Mouse (Mus musculus) monocyte, adult 5-6 weeks (primary cell): ENCODE results near the gene Ptpdc1. TPM values are rescaled to one million over a fixed set of nuclear protein-coding genes. Genes with fewer than 3 reads are reported as not detected.
A peak's percentile ranks its signal among the peaks of the same experiment; 100 is the strongest.

Experiments used
- ATAC-seq: fragments of 153-309, 156-312 bp; replicated peaks from 2 replicates; pipeline ENCODE4 v1.8.0; 2017; ENCODE audit warnings: mild to moderate bottlenecking; ENCODE audit not compliant: low TSS enrichment, insufficient number of reproducible peaks, severe bottlenecking, poor library complexity, low FRiP score
- total RNA-seq: library from RNA; stranded (forward); fragments of 200-1000, 200-491, 200-594 nt; gene quantifications from 3 replicates; pipeline ENCODE4 v1.2.3, GENCODE M21; 2017

The Ptpdc1 gene
- total RNA-seq, 1 experiment from 2014 or later: 1.5 TPM

GRCm38 (mm10) chr13:48562336-48562735 is 63.1 kb downstream of the Ptpdc1 start:
- no peak for ATAC-seq

- ATAC-seq: no peak
These were observed 64.0 kb downstream of the Ptpdc1 start for GRCm38 (mm10) chr13:48561481-48561880.

GRCm38 (mm10) chr13:48555976-48556375 is 69.5 kb downstream of the Ptpdc1 start:
- no peak for ATAC-seq

- ATAC-seq: no peak
These were observed 70.9 kb downstream of the Ptpdc1 start for GRCm38 (mm10) chr13:48554552-48554951.

GRCm38 (mm10) chr13:48553511-48553910 is 72.0 kb downstream of the Ptpdc1 start:
- no peak for ATAC-seq

- peak; percentile 78 for ATAC-seq
These were observed 73.0 kb downstream of the Ptpdc1 start for GRCm38 (mm10) chr13:48552181-48553090.

GRCm38 (mm10) chr13:48548296-48548695 is 77.2 kb downstream of the Ptpdc1 start:
- no peak for ATAC-seq

- no peak for ATAC-seq
These were observed 77.8 kb downstream of the Ptpdc1 start for GRCm38 (mm10) chr13:48547623-48548022.

GRCm38 (mm10) chr13:48546330-48546917 is 79.0 kb downstream of the Ptpdc1 start:
- peak; percentile 93 for ATAC-seq

- ATAC-seq: peak; percentile 88
These were observed 79.8 kb downstream of the Ptpdc1 start for GRCm38 (mm10) chr13:48545476-48546281.

GRCm38 (mm10) chr13:48544867-48545266 is 80.6 kb downstream of the Ptpdc1 start:
- no peak for ATAC-seq

GRCm38 (mm10) chr13:48544391-48544790 is 81.1 kb downstream of the Ptpdc1 start:
- ATAC-seq: no peak

- peak; percentile 70 for ATAC-seq
These were observed 85.0 kb downstream of the Ptpdc1 start for GRCm38 (mm10) chr13:48540488-48540887.

GRCm38 (mm10) chr13:48533441-48533840 is 92.0 kb downstream of the Ptpdc1 start:
- no peak for ATAC-seq

GRCm38 (mm10) chr13:48531448-48531847 is 94.0 kb downstream of the Ptpdc1 start:
- ATAC-seq: no peak

GRCm38 (mm10) chr13:48530685-48531084 is 94.8 kb downstream of the Ptpdc1 start:
- ATAC-seq: no peak

GRCm38 (mm10) chr13:48529028-48529427 is 96.4 kb downstream of the Ptpdc1 start:
- no peak for ATAC-seq

- peak; percentile 93 for ATAC-seq
These were observed 97.2 kb downstream of the Ptpdc1 start for GRCm38 (mm10) chr13:48528123-48528871.
